Mouse (Mus musculus) bone marrow macrophage, adult 2 months (primary cell): ENCODE measurements around the gene Glipr2.

Source experiments
- CTCF ChIP-seq: IDR thresholded peaks from 2 replicates; pipeline ENCODE4 v1.5.1; 2012; ENCODE audit warnings: low read depth, mild to moderate bottlenecking, low read length, moderate library complexity
- POLR2A ChIP-seq: IDR thresholded peaks from 2 replicates; pipeline ENCODE4 v1.6.1; 2012; ENCODE audit warnings: mild to moderate bottlenecking, low read depth, low read length, borderline replicate concordance

DNA sequence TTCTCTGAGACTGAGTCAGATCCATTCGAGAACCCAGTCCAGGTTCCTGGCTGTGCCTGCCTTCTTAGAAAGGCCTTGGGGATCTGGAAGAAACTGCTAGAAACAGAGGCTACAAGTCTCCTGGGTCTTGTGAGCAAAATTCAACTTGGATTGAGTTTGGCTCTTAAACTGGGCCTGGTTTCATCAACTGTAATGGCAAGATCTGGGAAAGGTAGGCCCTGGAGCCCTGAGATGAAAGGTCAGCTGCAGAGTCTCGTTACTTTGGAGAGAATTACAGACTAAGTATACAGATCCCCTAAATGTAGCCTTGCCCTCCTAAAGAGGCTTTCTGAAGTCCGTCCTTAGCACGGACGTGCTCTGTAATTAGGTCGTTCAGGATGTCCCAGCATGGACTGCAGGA, 68.4 kb downstream of the Glipr2 start:
- TF ChIP-seq POLR2A: no peak
- TF ChIP-seq CTCF: no peak
